Mouse (Mus musculus) activated CD4-positive, CD25-positive, alpha-beta regulatory T cell, adult 4 months (primary cell): ENCODE data around the gene Evi5. TPM values are rescaled to one million over a fixed set of nuclear protein-coding genes. Genes with fewer than 3 reads are reported as not detected.

Source experiments
- ATAC-seq: one replicate; pipeline ENCODE4 v1.8.0; 2017
- polyA plus RNA-seq, 2 experiments: library from polyadenylated mRNA; unstranded; fragments of 100-300 nt; shearing (Covaris generic); gene quantifications; one replicate each; pipeline ENCODE4 v1.2.1; 2017

Gene Evi5
- polyA plus RNA-seq, 2 experiments from 2014 or later: 1.1 TPM; not detected in 1

GRCm38 (mm10) chr5:107703207-107703763 is 171.6 kb downstream of the Evi5 start:
- ATAC-seq: peak; percentile 90

GRCm38 (mm10) chr5:107701658-107702057 is 173.2 kb downstream of the Evi5 start:
- no peak for ATAC-seq

GRCm38 (mm10) chr5:107700873-107701272 is 174.0 kb downstream of the Evi5 start:
- no peak for ATAC-seq

- ATAC-seq: no peak
Observed at GRCm38 (mm10) chr5:107698888-107699287, 176.0 kb downstream of the Evi5 start.

- ATAC-seq: peak; percentile 56
Observed at GRCm38 (mm10) chr5:107695019-107695418, 179.9 kb downstream of the Evi5 start.

Other genes starting within 250 kb of the Evi5 start
- gene Gfi1, start 149.1 kb downstream of the Evi5 start, polyA plus RNA-seq: 1 to 10 TPM; 2.6 to 3.1 TPM
- gene Ube2d2b, start 45.0 kb downstream of the Evi5 start, polyA plus RNA-seq: under 1 TPM in 1 of 2 experiments, not detected in 1; 0.33 TPM
- gene Rpl5, start 25.4 kb upstream of the Evi5 start, polyA plus RNA-seq: 10 to 100 TPM; 71.9 to 81.2 TPM
- gene Fam69a, start 112.0 kb upstream of the Evi5 start, polyA plus RNA-seq: 10 to 100 TPM; 61.9 to 92.8 TPM
- 10 to 100 TPM; 48.3 to 52.9 TPM for gene Mtf2, start 190.6 kb upstream of the Evi5 start, polyA plus RNA-seq